Mouse (Mus musculus): ENCODE results near the gene Speer1. TPM values are rescaled to one million over a fixed set of nuclear protein-coding genes. Genes with fewer than 3 reads are reported as not detected.
"Not testable (repeated sequence)": the region's sequence is repeated elsewhere in the genome, so short reads cannot be mapped to it uniquely, and the experiment has no call there.

The Speer1 gene
- polyA plus RNA-seq (2015; fragmentation: Nextera tagmentation; extraction: Ambion mirVana), result not detected in 2 replicates

GRCm38 (mm10) chr5:11341216-11341615 is at the start of gene Speer1:
Gene Speer1 (plus strand): TSS chr5:11341516.
- H3K4me2 ChIP-seq; H3K4me1 ChIP-seq; ATAC-seq (replicated peaks); H3K36me3 ChIP-seq (replicated peaks); H3K27ac ChIP-seq; H3K9me3 ChIP-seq; H3K9ac ChIP-seq; H3K4me3 ChIP-seq; H3K27me3 ChIP-seq (replicated peaks): not testable (repeated sequence)
- 64% methylated on average over 1 of the region's 4 CpGs for WGBS

Other genes starting within 250 kb of the Speer1 start
- gene Gm8879, start 213.9 kb upstream of the Speer1 start, polyA plus RNA-seq (2015; fragmentation: Nextera tagmentation; extraction: Ambion mirVana), result not detected in 2 replicates
- not detected in 2 replicates for gene Gm5861, start 158.4 kb upstream of the Speer1 start, polyA plus RNA-seq (2015; fragmentation: Nextera tagmentation; extraction: Ambion mirVana)
- not detected in 2 replicates for gene Gm8890, start 85.5 kb upstream of the Speer1 start, polyA plus RNA-seq (2015; fragmentation: Nextera tagmentation; extraction: Ambion mirVana)
- not detected in 2 replicates for gene Gm8897, start 74.9 kb downstream of the Speer1 start, polyA plus RNA-seq (2015; fragmentation: Nextera tagmentation; extraction: Ambion mirVana)
- not detected in 2 replicates for gene Gm8906, start 161.2 kb downstream of the Speer1 start, polyA plus RNA-seq (2015; fragmentation: Nextera tagmentation; extraction: Ambion mirVana)